Mouse (Mus musculus) bone marrow, adult 2 months (tissue): ENCODE measurements around the gene Hspa8. TPM values are rescaled to one million over a fixed set of nuclear protein-coding genes. Genes with fewer than 3 reads are reported as not detected.

ENCODE experiments used
- H3K27ac ChIP-seq: fragments of 200-500 bp; 2 replicates; pipeline ENCODE4 v1.5.1; 2012; ENCODE audit warnings: low read depth, mild to moderate bottlenecking, control low read depth, inconsistent platforms, low read length; ENCODE audit not compliant: control insufficient read depth, poor library complexity, insufficient read depth
- H3K4me1 ChIP-seq: fragments of 200-500 bp; 2 replicates; pipeline ENCODE4 v1.6.1; 2011; ENCODE audit warnings: low read length; ENCODE audit not compliant: control insufficient read depth, insufficient read depth
- H3K4me3 ChIP-seq: fragments of 200-500 bp; replicated peaks from 2 replicates; pipeline ENCODE3; 2011; ENCODE audit warnings: mild to moderate bottlenecking, low read depth, low read length, control low read depth; ENCODE audit not compliant: control insufficient read depth
- CTCF ChIP-seq: fragments of 200-500 bp; IDR thresholded peaks from 2 replicates; pipeline ENCODE4 v1.5.1; 2011; ENCODE audit warnings: low read length, control low read depth; ENCODE audit not compliant: control insufficient read depth, insufficient read depth
- POLR2A ChIP-seq: fragments of 200-500 bp; IDR thresholded peaks from 2 replicates; pipeline ENCODE4 v1.6.1; 2011; ENCODE audit warnings: low read depth, mild to moderate bottlenecking, control low read depth, low read length, borderline replicate concordance; ENCODE audit not compliant: control insufficient read depth
- WGBS: fragments of 180-500 bp; shearing (Covaris S2); methylation state at CpG from one replicate; pipeline ENCODE4 v1.1.7; 2018; 5-methylcytosine and 5-hydroxymethylcytosine counted together
- polyA plus RNA-seq: library from polyadenylated mRNA; stranded (reverse); fragments of >200 nt; gene quantifications from 2 replicates; pipeline ENCODE4 v1.2.4, GENCODE M21; 2011; ENCODE audit warnings: low replicate concordance; ENCODE audit not compliant: missing spikeins, insufficient read depth, insufficient read length

The Hspa8 gene
- polyA plus RNA-seq, 1 experiment, result 805 TPM

DNA sequence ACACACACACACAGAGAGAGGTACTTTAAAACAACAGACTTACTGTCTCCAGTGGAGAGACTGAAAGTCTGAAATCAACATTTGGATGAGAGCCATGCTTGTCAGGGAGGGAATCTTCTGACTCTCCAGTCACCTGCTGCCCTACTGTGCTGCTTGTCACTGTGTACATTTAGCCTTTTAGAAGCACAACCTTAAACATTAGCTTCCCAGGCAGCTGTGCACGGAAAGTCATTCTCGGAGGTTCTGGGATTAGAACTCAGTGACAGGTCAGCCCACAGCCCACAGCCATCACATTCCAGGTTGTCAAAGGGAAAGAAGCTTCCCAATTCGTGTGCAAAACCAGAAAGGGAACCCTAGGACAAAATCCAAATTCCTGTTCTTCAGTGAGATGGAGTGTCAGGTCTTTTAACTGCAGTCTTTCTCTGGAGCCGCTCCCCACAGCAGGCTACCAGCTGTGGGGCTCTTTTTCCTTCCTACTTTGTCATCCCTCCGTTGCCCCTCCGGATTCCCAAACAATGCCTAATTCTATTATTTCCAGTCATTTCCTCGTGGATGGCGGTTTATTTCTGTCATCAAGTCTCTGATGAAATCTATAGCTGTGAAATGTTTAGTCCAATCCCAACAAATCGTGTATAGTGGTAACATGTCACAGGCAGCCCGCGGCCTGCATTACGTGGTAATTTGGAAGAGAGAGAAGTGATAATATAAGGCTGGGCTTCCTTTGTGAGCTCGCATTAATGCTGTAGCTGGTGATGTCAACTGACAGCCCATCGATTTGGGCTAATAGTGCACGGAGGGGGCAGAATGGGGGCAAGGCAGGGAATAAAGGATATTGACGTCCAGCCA lies 7.5 kb downstream of the Hspa8 start:
- Histone ChIP-seq H3K4me1 (no peaks in the 10 kb centered on the region; the same call in 1 of the 2 replicates), H3K4me3 (no peak overlapping the region), H3K27ac (no peak overlapping the region)
- TF ChIP-seq CTCF (no peak), POLR2A (no peak)
- WGBS, result 69% methylated on average over 16 of the region's 16 CpGs

DNA sequence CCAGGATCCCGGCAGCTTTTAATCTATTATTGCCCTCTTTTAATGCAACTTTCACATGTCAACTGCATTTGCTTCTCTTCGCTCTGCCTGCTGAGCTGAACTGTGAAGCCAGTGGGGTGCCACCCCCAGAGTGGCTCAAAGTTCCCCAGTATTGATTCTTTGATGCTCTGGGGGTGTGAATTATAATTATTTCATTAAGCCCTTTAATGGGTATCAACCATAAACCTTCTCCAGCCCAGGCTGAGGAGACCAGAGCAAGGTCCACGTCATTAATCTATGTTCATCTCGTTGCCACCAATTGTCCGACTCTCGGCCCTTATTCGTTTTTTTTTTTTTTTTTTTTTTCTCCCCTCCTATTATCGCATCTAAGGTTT lies 8.1 kb downstream of the Hspa8 start:
- TF ChIP-seq POLR2A (no peak), CTCF (no peak)
- Histone ChIP-seq H3K4me1 (no peaks in the 10 kb centered on the region; the same call in 1 of the 2 replicates), H3K27ac (no peak overlapping the region), H3K4me3 (no peak overlapping the region)
- 84% methylated on average over 8 of the region's 8 CpGs for WGBS

DNA sequence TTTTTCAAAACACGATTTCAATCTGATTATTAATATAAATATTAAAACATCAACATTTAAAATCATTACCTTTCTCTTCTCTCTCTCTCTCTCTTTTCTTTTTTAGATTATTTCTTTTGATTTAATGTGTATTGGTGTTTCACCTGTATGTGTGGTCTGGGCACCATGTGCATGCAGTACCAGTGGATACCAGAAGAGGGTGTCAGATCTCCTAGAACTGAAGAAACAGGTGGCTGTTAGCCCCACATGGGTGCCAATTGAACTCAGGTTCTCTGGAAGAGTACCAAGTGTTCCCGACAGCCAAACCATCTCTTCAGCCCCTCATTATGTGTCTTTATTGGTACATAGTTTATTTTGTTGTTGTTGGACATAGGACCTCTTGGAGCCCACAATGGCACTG lies 11.1 kb downstream of the Hspa8 start:
- H3K4me1 ChIP-seq, result no peaks in the 10 kb centered on the region; the same call in 1 of the 2 replicates
- 71% methylated on average over 2 of the region's 2 CpGs for WGBS
- TF ChIP-seq CTCF (no peak; the same call in 1 of the 2 replicates), POLR2A (no peak)
- H3K27ac ChIP-seq, result no peak overlapping the region
- no peak overlapping the region for H3K4me3 ChIP-seq

DNA sequence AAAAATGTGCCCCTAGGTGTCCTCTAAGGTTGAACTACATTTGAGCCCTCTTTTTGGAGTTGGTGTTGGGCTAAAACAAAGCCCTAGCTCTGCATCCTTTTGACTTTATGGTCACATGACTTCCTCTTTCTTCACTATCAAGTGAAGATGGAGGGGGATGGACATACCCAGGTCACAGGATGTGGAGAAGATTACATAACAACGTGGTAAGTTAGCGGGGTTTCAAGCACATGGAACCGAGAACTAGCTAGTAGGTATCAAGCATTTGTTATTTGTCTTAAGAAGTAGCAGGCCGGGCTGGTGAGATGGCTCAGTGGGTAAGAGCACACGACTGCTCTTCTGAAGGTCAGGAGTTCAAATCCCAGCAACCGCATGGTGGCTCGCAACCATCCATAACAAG lies 13.3 kb downstream of the Hspa8 start:
- 21% methylated on average over 7 of the region's 7 CpGs for WGBS
- Histone ChIP-seq H3K27ac (peak overlapping the region; percentile 42; the same call in 1 of the 2 replicates), H3K4me3 (no peak overlapping the region), H3K4me1 (no peaks in the 10 kb centered on the region; the same call in 1 of the 2 replicates)
- no peak for TF ChIP-seq POLR2A
- no peak for TF ChIP-seq CTCF

DNA sequence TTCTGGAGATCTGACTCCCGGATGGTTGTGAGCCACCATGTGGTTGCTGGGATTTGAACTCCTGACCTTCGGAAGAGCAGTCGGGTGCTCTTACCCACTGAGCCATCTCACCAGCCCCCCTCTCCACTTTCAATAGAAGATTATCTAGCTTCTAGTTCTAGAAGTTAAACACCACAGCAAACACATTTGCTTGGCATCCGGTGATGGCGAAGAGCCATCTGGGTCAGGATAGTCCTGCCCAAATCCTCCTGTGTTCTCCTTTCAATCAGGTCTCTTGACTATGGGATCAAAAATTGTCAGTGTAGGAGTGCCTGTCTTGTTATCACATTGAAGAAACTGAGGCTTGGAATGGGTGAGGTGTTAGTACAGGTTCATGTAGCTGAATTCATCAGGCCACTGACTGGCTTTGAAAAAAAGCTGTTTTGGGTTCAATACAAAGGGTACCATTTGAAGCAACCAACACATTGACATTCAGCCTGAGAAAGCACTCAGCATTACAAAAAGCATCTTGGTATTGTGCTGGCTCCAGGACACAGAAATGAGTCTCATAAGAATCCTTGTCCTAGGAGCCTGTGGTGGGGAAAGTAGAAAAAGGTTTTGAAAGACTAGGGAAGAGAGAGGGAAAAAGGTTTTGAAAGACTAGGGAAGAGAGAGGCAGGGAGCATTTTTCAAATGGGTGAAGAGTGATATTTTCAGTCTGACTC lies 16.7 kb downstream of the Hspa8 start:
- no peaks in the 10 kb centered on the region; the same call in 1 of the 2 replicates for H3K4me1 ChIP-seq
- 82% methylated on average over 5 of the region's 5 CpGs for WGBS
- no peak overlapping the region for H3K4me3 ChIP-seq
- no peak overlapping the region for H3K27ac ChIP-seq
- TF ChIP-seq CTCF (no peak), POLR2A (no peak)

DNA sequence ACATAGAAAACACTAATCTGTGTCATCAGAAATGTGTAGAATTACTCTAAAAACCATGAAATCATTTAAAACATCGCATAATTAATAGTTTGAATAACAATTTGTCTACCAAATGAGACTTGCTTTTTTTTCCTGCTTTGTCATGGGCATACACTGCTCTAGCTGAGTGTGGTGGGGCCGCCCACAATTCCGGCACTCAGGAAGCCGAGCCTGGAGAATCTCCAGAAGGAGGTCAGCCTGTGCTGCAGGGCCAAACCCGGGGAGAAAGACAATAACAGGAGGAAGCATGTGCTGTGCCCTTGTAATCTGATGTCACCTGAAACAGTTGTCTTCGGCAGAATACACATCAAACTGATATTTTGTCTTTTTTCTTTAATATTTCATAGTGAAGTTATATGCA lies 24.8 kb downstream of the Hspa8 start:
- Histone ChIP-seq H3K4me1 (no peaks in the 10 kb centered on the region; the same call in 1 of the 2 replicates), H3K27ac (no peak overlapping the region), H3K4me3 (no peak overlapping the region)
- WGBS, result 55% methylated on average over 6 of the region's 6 CpGs
- no peak for TF ChIP-seq CTCF

DNA sequence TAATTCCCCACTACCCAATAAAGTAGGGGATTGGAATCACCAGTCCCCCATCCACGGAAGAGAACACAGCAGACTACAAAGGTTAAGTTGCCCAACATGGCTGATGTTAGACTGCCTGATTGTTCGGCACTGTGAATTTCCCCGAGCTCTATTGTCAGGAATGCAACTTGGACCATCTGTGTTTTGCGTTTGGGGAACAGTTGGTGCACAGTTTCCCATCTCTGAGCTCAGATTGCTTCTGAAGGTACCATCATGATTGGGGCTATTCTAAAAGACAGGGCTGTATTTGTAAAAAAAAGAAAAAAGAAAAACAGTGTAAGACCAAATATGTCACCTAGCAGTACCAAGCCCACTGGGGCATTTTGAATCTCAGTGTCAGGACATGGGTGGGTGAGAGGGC lies 26.6 kb downstream of the Hspa8 start:
- H3K27ac ChIP-seq, result no peak overlapping the region
- 85% methylated on average over 4 of the region's 4 CpGs for WGBS
- H3K4me1 ChIP-seq, result no peaks in the 10 kb centered on the region; the same call in 1 of the 2 replicates
- no peak overlapping the region for H3K4me3 ChIP-seq
- TF ChIP-seq POLR2A (no peak), CTCF (no peak)

DNA sequence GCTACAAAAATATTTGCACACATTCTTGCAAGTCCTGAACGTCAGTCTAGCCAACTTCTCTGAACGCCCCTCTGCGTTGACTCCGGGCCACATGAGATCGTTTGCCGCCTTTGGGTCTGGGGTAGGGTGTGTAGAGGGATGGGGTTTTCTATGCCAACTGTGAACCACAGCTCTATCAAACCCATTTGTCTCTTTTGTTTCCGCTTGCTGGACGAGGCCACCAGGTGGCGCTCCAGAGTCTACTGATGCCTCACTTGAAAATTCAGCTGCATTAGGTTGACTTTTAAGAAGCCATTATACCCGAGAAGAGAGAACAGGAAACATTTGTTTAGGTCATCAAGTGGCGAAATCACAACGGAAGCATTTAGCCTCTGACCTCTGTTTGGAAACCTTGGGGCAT lies 33.8 kb downstream of the Hspa8 start:
- no peak overlapping the region for H3K4me3 ChIP-seq
- WGBS, result 3% methylated on average over 12 of the region's 12 CpGs
- no peak overlapping the region for H3K27ac ChIP-seq
- no peaks in the 10 kb centered on the region for H3K4me1 ChIP-seq
- TF ChIP-seq POLR2A (no peak), CTCF (peak; percentile 90)

DNA sequence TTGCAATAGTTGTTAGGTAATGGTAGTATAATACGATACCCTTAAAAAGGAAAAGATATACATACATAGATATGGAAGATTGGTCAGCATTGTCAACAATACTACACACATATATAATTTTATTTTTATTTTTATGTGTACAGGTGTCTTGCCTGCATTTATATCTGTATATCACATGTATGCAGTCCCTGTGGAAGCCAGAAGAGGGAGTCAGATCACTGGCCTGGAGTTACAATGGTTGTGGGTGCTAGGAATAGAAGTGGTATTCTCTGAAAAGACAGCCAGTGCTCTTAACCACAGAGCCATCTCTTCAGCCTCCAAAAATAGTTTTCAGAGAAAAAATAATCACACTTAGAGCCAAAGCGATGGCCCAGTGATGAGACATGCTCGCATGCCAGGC lies 35.9 kb downstream of the Hspa8 start:
- Histone ChIP-seq H3K27ac (no peak overlapping the region), H3K4me3 (no peak overlapping the region), H3K4me1 (no peaks in the 10 kb centered on the region)
- WGBS, result 80% methylated on average over 3 of the region's 3 CpGs
- TF ChIP-seq CTCF, result no peak
- no peak for TF ChIP-seq POLR2A
